Mouse (Mus musculus) bone marrow macrophage, adult 2 months (primary cell): ENCODE data around the gene Slc38a9.

ENCODE experiments used
- CTCF ChIP-seq: IDR thresholded peaks from 2 replicates; pipeline ENCODE4 v1.5.1; 2012; ENCODE audit warnings: low read depth, mild to moderate bottlenecking, low read length, moderate library complexity
- POLR2A ChIP-seq: IDR thresholded peaks from 2 replicates; pipeline ENCODE4 v1.6.1; 2012; ENCODE audit warnings: mild to moderate bottlenecking, low read depth, low read length, borderline replicate concordance

DNA sequence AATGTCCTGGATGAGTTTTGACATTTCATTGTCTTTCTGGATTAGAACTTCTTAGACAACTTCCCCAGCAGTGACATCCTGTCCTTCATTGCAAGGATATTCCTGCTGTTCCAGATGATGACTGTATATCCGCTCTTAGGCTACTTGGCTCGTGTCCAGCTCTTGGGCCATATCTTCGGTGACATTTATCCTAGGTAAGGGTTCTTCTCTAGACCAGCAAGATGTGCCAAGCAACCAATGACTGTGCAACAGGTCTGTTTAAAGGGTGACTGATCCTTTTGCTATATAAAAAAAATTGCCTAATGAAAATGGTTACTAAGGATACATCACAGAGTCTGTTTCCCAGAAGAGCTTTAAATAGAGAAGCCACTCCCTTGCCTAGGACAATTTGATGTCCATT, 65.5 kb downstream of the Slc38a9 start:
- TF ChIP-seq POLR2A (no peak), CTCF (no peak)
